Mouse (Mus musculus) A20 (cell line): ENCODE measurements around the gene Olfr311.

Experiments
- DNase-seq: peaks from one replicate; pipeline ENCODE4 v3.0.0-alpha.2; 2011; ENCODE audit warnings: low read depth, low spot score

The Olfr311 gene

GRCm38 (mm10) chr11:58870961-58871360 lies 31.9 kb downstream of the Olfr311 start:
- DNase-seq: no peak

GRCm38 (mm10) chr11:58883756-58884155 lies 44.7 kb downstream of the Olfr311 start:
- DNase-seq: no peak

GRCm38 (mm10) chr11:58890511-58890910 lies 51.5 kb downstream of the Olfr311 start:
- DNase-seq: no peak
